Mouse (Mus musculus) urinary bladder, postnatal 25 days (tissue): ENCODE measurements at regions not wholly inside any gene's neighbourhood (a gene's known extent, or its start where the extent isn't known, plus 50 kb on each side); places are given as distances from the start of the nearest gene placed in this dataset.
"Not testable (repeated sequence)": the region's sequence is repeated elsewhere in the genome, so short reads cannot be mapped to it uniquely, and the experiment has no call there.

Source experiments
- DNase-seq: peaks from one replicate; pipeline ENCODE4 v3.0.0; 2022; ENCODE audit warnings: low spot score

- DNase-seq = no peak
These were observed 797.4 kb upstream of the Impad1 start for GRCm38 (mm10) chr4:5590531-5590930.

GRCm38 (mm10) chr4:5587465-5587864 lies 794.3 kb upstream of the Impad1 start:
- DNase-seq = no peak

GRCm38 (mm10) chr4:5585205-5585604 lies 792.0 kb upstream of the Impad1 start:
- DNase-seq = no peak

GRCm38 (mm10) chr4:5583989-5584677 lies 791.0 kb upstream of the Impad1 start:
- DNase-seq = peak; percentile 8

- no peak for DNase-seq
These were observed 774.9 kb upstream of the Impad1 start for GRCm38 (mm10) chr4:5568076-5568475.

- no peak for DNase-seq
These were observed 767.0 kb upstream of the Impad1 start for GRCm38 (mm10) chr4:5560001-5560657.

GRCm38 (mm10) chr4:5540155-5540554 lies 747.0 kb upstream of the Impad1 start:
- no peak for DNase-seq

GRCm38 (mm10) chr4:5530416-5530815 lies 737.3 kb upstream of the Impad1 start:
- no peak for DNase-seq

GRCm38 (mm10) chr4:5518522-5518921 lies 725.4 kb upstream of the Impad1 start:
- no peak for DNase-seq

- not testable (repeated sequence) for DNase-seq
These were observed 722.3 kb upstream of the Impad1 start for GRCm38 (mm10) chr4:5515426-5515825.

- no peak for DNase-seq
These were observed 718.6 kb upstream of the Impad1 start for GRCm38 (mm10) chr4:5511743-5512142.

- DNase-seq = no peak
These were observed 716.2 kb upstream of the Impad1 start for GRCm38 (mm10) chr4:5509398-5509797.

- no peak for DNase-seq
These were observed 701.9 kb upstream of the Impad1 start for GRCm38 (mm10) chr4:5495012-5495411.

- no peak for DNase-seq
These were observed 701.2 kb upstream of the Impad1 start for GRCm38 (mm10) chr4:5494072-5495000.

- DNase-seq = no peak
These were observed 693.6 kb upstream of the Impad1 start for GRCm38 (mm10) chr4:5486786-5487185.

- no peak for DNase-seq
These were observed 678.9 kb upstream of the Impad1 start for GRCm38 (mm10) chr4:5471891-5472558.

- DNase-seq = no peak
These were observed 666.0 kb upstream of the Impad1 start for GRCm38 (mm10) chr4:5459028-5459695.

GRCm38 (mm10) chr4:5450417-5450816 lies 657.3 kb upstream of the Impad1 start:
- no peak for DNase-seq

- no peak for DNase-seq
These were observed 648.3 kb upstream of the Impad1 start for GRCm38 (mm10) chr4:5441339-5442019.

- DNase-seq = no peak
These were observed 643.9 kb upstream of the Impad1 start for GRCm38 (mm10) chr4:5437076-5437475.
